Mouse (Mus musculus) lung, adult 2 months (tissue): ENCODE data around the gene Trpv6.

Experiments
- CTCF ChIP-seq: fragments of 200-500 bp; IDR thresholded peaks from 2 replicates; pipeline ENCODE4 v1.5.1; 2011; ENCODE audit warnings: mild to moderate bottlenecking, low read length, control low read depth; ENCODE audit not compliant: insufficient read depth
- POLR2A ChIP-seq: fragments of 200-500 bp; IDR thresholded peaks from 2 replicates; pipeline ENCODE4 v1.6.1; 2011; ENCODE audit warnings: low read depth, mild to moderate bottlenecking, control low read depth, low read length, borderline replicate concordance; ENCODE audit errors: extremely low read depth

DNA sequence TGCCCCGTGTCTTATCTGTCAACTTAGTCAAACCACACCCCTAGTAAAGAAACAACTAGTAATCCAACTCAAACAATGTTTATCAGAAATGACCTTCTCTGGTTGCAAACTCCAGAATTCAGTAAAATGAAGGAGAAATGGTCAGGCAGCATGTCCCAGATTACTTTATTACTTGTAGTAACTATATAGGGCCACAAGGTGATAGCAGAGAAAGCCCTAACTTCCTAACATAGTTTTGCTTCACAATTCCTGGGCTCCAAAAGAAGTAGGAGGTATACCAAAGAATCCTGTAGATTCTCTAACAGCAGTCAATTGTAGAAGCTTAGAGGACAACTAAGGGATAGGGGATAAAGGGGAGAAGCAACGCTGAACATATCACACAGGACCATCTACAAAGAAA lies 5.4 kb downstream of the Trpv6 start:
- no peak for TF ChIP-seq POLR2A
- no peak for TF ChIP-seq CTCF
